Mouse (Mus musculus): ENCODE results near the gene Ubap1. TPM values are rescaled to one million over a fixed set of nuclear protein-coding genes. Genes with fewer than 3 reads are reported as not detected.

Ubap1 gene
- 65.2 and 73.8 TPM in 2 replicates for polyA plus RNA-seq (2015; fragmentation: Nextera tagmentation; extraction: Ambion mirVana)

- peak within 1 kb of the TSS; percentile 74 for H3K9ac ChIP-seq
- WGBS, result under 1% methylated on average over 31 of the region's 31 CpGs
- peak within 1 kb of the TSS; percentile 68 for H3K4me2 ChIP-seq
- peak within 1 kb of the TSS; percentile 96 for H3K27ac ChIP-seq
- ATAC-seq (replicated peaks), result peak; percentile 97
- H3K4me1 ChIP-seq, result peaks cover 12% of the 10 kb centered on the region
- H3K4me3 ChIP-seq, result peak within 1 kb of the TSS; percentile 70
- no peaks in the 10 kb centered on the region for H3K27me3 ChIP-seq (replicated peaks)
- H3K36me3 ChIP-seq (replicated peaks), result no peaks in the 10 kb centered on the region
- no peaks in the 10 kb centered on the region for H3K9me3 ChIP-seq
Observed at GRCm38 (mm10) chr4:41348584-41349198, at the start of gene Ubap1. TSS of gene Ubap1 (plus strand) at chr4:41348996.

- no peaks in the 10 kb centered on the region for H3K4me1 ChIP-seq
- no peaks in the 10 kb centered on the region for H3K9me3 ChIP-seq
- H3K4me2 ChIP-seq, result no peak overlapping the region
- 92% methylated on average over 7 of the region's 7 CpGs for WGBS
- H3K4me3 ChIP-seq, result no peak overlapping the region
- H3K27me3 ChIP-seq (replicated peaks), result no peaks in the 10 kb centered on the region
- H3K27ac ChIP-seq, result no peak overlapping the region
- H3K9ac ChIP-seq, result no peak overlapping the region
- no peak for ATAC-seq (replicated peaks)
- peaks cover 43% of the 10 kb centered on the region; the same call in 1 of the 2 replicates for H3K36me3 ChIP-seq (replicated peaks)
Observed at GRCm38 (mm10) chr4:41303671-41304070, 45.1 kb upstream of the Ubap1 start.

- no peak for ATAC-seq (replicated peaks)
- H3K4me3 ChIP-seq, result no peak overlapping the region
- no peaks in the 10 kb centered on the region for H3K4me1 ChIP-seq
- H3K4me2 ChIP-seq, result no peak overlapping the region
- no peak overlapping the region for H3K27ac ChIP-seq
- no peaks in the 10 kb centered on the region for H3K9me3 ChIP-seq
- H3K27me3 ChIP-seq (replicated peaks), result no peaks in the 10 kb centered on the region
- 80% methylated on average over 3 of the region's 3 CpGs for WGBS
- H3K36me3 ChIP-seq (replicated peaks), result peaks cover 40% of the 10 kb centered on the region; the same call in 1 of the 2 replicates
- H3K9ac ChIP-seq, result no peak overlapping the region
Observed at GRCm38 (mm10) chr4:41304302-41304701, 44.5 kb upstream of the Ubap1 start.

- peaks cover 27% of the 10 kb centered on the region for H3K36me3 ChIP-seq (replicated peaks)
- no peak overlapping the region for H3K27ac ChIP-seq
- H3K4me1 ChIP-seq, result peaks cover 10% of the 10 kb centered on the region; the same call in 1 of the 2 replicates
- no peak overlapping the region for H3K4me3 ChIP-seq
- ATAC-seq (replicated peaks), result no peak
- H3K9me3 ChIP-seq, result no peaks in the 10 kb centered on the region
- no peak overlapping the region for H3K9ac ChIP-seq
- no peaks in the 10 kb centered on the region for H3K27me3 ChIP-seq (replicated peaks)
- WGBS, result 87% methylated on average over 6 of the region's 6 CpGs
- H3K4me2 ChIP-seq, result no peak overlapping the region
Observed at GRCm38 (mm10) chr4:41307406-41307805, 41.4 kb upstream of the Ubap1 start.

- H3K27ac ChIP-seq, result no peak overlapping the region
- WGBS, result 96% methylated on average over 9 of the region's 9 CpGs
- no peaks in the 10 kb centered on the region for H3K27me3 ChIP-seq (replicated peaks)
- no peak for ATAC-seq (replicated peaks)
- no peak overlapping the region for H3K4me3 ChIP-seq
- peaks cover 22% of the 10 kb centered on the region; the same call in 1 of the 2 replicates for H3K36me3 ChIP-seq (replicated peaks)
- H3K4me2 ChIP-seq, result no peak overlapping the region
- no peaks in the 10 kb centered on the region for H3K9me3 ChIP-seq
- H3K9ac ChIP-seq, result no peak overlapping the region
- H3K4me1 ChIP-seq, result peaks cover 31% of the 10 kb centered on the region
Observed at GRCm38 (mm10) chr4:41310567-41311563, 37.9 kb upstream of the Ubap1 start.

GRCm38 (mm10) chr4:41313722-41314121, 35.1 kb upstream of the Ubap1 start:
- Histone ChIP-seq H3K9ac (peak overlapping the region; percentile 92), H3K9me3 (no peaks in the 10 kb centered on the region), H3K27me3 (replicated peaks) (no peaks in the 10 kb centered on the region), H3K27ac (peak overlapping the region; percentile 93), H3K4me3 (peak overlapping the region; percentile 92), H3K4me1 (peaks cover 31% of the 10 kb centered on the region), H3K36me3 (replicated peaks) (peaks cover 19% of the 10 kb centered on the region; the same call in 1 of the 2 replicates), H3K4me2 (peak overlapping the region; percentile 80)
- ATAC-seq (replicated peaks), result 0 out of 2 replicates have a peak, but pooled peaks have one; percentile 8
- 19% methylated on average over 14 of the region's 14 CpGs for WGBS

GRCm38 (mm10) chr4:41314141-41315129, 34.4 kb upstream of the Ubap1 start, which contains the start of gene Dcaf12:
TSS of gene Dcaf12 (minus strand) at chr4:41314889.
- Histone ChIP-seq H3K9me3 (no peaks in the 10 kb centered on the region), H3K4me3 (peak within 1 kb of the TSS; percentile 92), H3K9ac (peak within 1 kb of the TSS; percentile 92), H3K27me3 (replicated peaks) (no peaks in the 10 kb centered on the region), H3K27ac (peak within 1 kb of the TSS; percentile 93), H3K36me3 (replicated peaks) (peaks cover 14% of the 10 kb centered on the region; the same call in 1 of the 2 replicates), H3K4me1 (peaks cover 31% of the 10 kb centered on the region), H3K4me2 (peak within 1 kb of the TSS; percentile 80)
- peak; percentile 97 for ATAC-seq (replicated peaks)
- under 1% methylated on average over 70 of the region's 70 CpGs for WGBS

- peak; percentile 29; the same call in 1 of the 2 replicates for ATAC-seq (replicated peaks)
- H3K9ac ChIP-seq, result peak overlapping the region; percentile 92
- peak overlapping the region; percentile 80 for H3K4me2 ChIP-seq
- peak overlapping the region; percentile 93 for H3K27ac ChIP-seq
- peaks cover 31% of the 10 kb centered on the region for H3K4me1 ChIP-seq
- H3K4me3 ChIP-seq, result peak overlapping the region; percentile 92
- WGBS, result 65% methylated on average over 8 of the region's 8 CpGs
- no peaks in the 10 kb centered on the region for H3K9me3 ChIP-seq
- H3K36me3 ChIP-seq (replicated peaks), result peaks cover 7% of the 10 kb centered on the region; the same call in 1 of the 2 replicates
- H3K27me3 ChIP-seq (replicated peaks), result no peaks in the 10 kb centered on the region
Observed at GRCm38 (mm10) chr4:41315173-41315572, 33.6 kb upstream of the Ubap1 start.

GRCm38 (mm10) chr4:41318267-41318666, 30.5 kb upstream of the Ubap1 start:
- no peak overlapping the region for H3K4me2 ChIP-seq
- peaks cover 12% of the 10 kb centered on the region for H3K4me1 ChIP-seq
- H3K9ac ChIP-seq, result no peak overlapping the region
- no peak overlapping the region for H3K27ac ChIP-seq
- no peak overlapping the region for H3K4me3 ChIP-seq
- 88% methylated on average over 5 of the region's 5 CpGs for WGBS
- H3K9me3 ChIP-seq, result no peaks in the 10 kb centered on the region
- ATAC-seq (replicated peaks), result no peak
- H3K36me3 ChIP-seq (replicated peaks), result no peaks in the 10 kb centered on the region
- H3K27me3 ChIP-seq (replicated peaks), result no peaks in the 10 kb centered on the region

- Histone ChIP-seq H3K27ac (no peak overlapping the region), H3K4me3 (no peak overlapping the region), H3K4me1 (no peaks in the 10 kb centered on the region), H3K9ac (no peak overlapping the region), H3K4me2 (no peak overlapping the region), H3K27me3 (replicated peaks) (no peaks in the 10 kb centered on the region), H3K9me3 (no peaks in the 10 kb centered on the region), H3K36me3 (replicated peaks) (no peaks in the 10 kb centered on the region)
- WGBS, result 76% methylated on average over 4 of the region's 4 CpGs
- no peak; the same call in 1 of the 2 replicates for ATAC-seq (replicated peaks)
Observed at GRCm38 (mm10) chr4:41320971-41321370, 27.8 kb upstream of the Ubap1 start.

- whole genome bisulfite sequencing, result 90% methylated on average over 6 of the region's 6 CpGs
- H3K4me1 ChIP-seq, result no peaks in the 10 kb centered on the region
- ATAC-seq (replicated peaks), result no peak
- H3K36me3 ChIP-seq (replicated peaks), result no peaks in the 10 kb centered on the region
- no peak overlapping the region for H3K4me2 ChIP-seq
- H3K27ac ChIP-seq, result no peak overlapping the region
- no peaks in the 10 kb centered on the region for H3K27me3 ChIP-seq (replicated peaks)
- no peaks in the 10 kb centered on the region for H3K9me3 ChIP-seq
- H3K4me3 ChIP-seq, result no peak overlapping the region
- H3K9ac ChIP-seq, result no peak overlapping the region
Observed at GRCm38 (mm10) chr4:41326876-41327275, 21.9 kb upstream of the Ubap1 start.

Measured in midbrain, embryonic 15.5 days (tissue).